In genomic region chr14:117599758-117600157, GRCm38 (mm10) we compare ENCODE assay signal across 26 mouse cellular contexts.
DNase-seq lines count a peak whose midpoint lies in the region; ATAC-seq and TF ChIP-seq lines count a peak whose summit lies in the region.
"Had no signal": no experiment of that assay in that cellular context is flagged by ENCODE, and none has a peak within 500 bp of the region (broad histone marks: within the 10 kb centered on the region; RNA-seq: fewer than 3 reads in every experiment).

No protein-coding gene starts in this region.

- H3K4me3 ChIP-seq in left cerebral cortex, adult 2 months, result no peak overlapping the region
- H3K4me3 ChIP-seq in midbrain, embryonic 16.5 days (ENCODE audit: low read depth, low read length), result no peak overlapping the region
- H3K4me3 ChIP-seq in midbrain, embryonic 10.5 days, result no peak overlapping the region
- H3K4me3 ChIP-seq: embryonic facial prominence, embryonic 10.5 days; embryonic facial prominence, embryonic 13.5 days; erythroblast, embryonic 14.5 days; forebrain, embryonic 12.5 days; forebrain, embryonic 15.5 days; heart, embryonic 12.5 days; heart, embryonic 15.5 days; hindbrain, embryonic 10.5 days; hindbrain, embryonic 15.5 days had no signal

- H3K4me1 ChIP-seq in midbrain, embryonic 16.5 days (ENCODE audit: control insufficient read depth, insufficient read depth, low read length), result no peaks in the 10 kb centered on the region
- H3K4me1 ChIP-seq in midbrain, embryonic 10.5 days, result no peaks in the 10 kb centered on the region
- H3K4me1 ChIP-seq: embryonic facial prominence, embryonic 13.5 days; forebrain, embryonic 12.5 days; forebrain, embryonic 15.5 days; heart, embryonic 12.5 days; heart, embryonic 15.5 days; hindbrain, embryonic 15.5 days had no signal

- ATAC-seq in midbrain, embryonic 16.5 days, result peak; percentile 62; the same call in 1 of the 2 replicates
- no peak for ATAC-seq in granulocyte monocyte progenitor cell, adult 5-6 weeks (replicated peaks; ENCODE audit: poor library complexity, severe bottlenecking)
- ATAC-seq: CD4-positive, CD25-positive, alpha-beta regulatory T cell, adult 4 months; forebrain, embryonic 15.5 days had no signal

- no peak overlapping the region for H3K9ac ChIP-seq in midbrain, embryonic 16.5 days (ENCODE audit: low read depth, low read length)
- H3K9ac ChIP-seq: embryonic facial prominence, embryonic 13.5 days; forebrain, embryonic 12.5 days; forebrain, embryonic 15.5 days; heart, embryonic 12.5 days; heart, embryonic 15.5 days; hindbrain, embryonic 15.5 days had no signal

- intact Hi-C loops in left cerebral cortex, postnatal 14 days (cut with DNase I), result no loop called here
- intact Hi-C loops in left cerebral cortex, adult 2 months (cut with DNase I), result no loop called here

- no peak overlapping the region for H3K4me2 ChIP-seq in midbrain, embryonic 16.5 days (ENCODE audit: low read length)
- H3K4me2 ChIP-seq: embryonic facial prominence, embryonic 13.5 days; forebrain, embryonic 12.5 days; forebrain, embryonic 15.5 days; heart, embryonic 12.5 days; heart, embryonic 15.5 days; hindbrain, embryonic 15.5 days had no signal

- H3K9me3 ChIP-seq in midbrain, embryonic 16.5 days (replicated peaks; ENCODE audit: control insufficient read depth, low read length, poor library complexity, severe bottlenecking), result no peaks in the 10 kb centered on the region
- H3K9me3 ChIP-seq in midbrain, embryonic 10.5 days (replicated peaks), result no peaks in the 10 kb centered on the region
- H3K9me3 ChIP-seq: embryonic facial prominence, embryonic 10.5 days; embryonic facial prominence, embryonic 13.5 days; forebrain, embryonic 12.5 days; forebrain, embryonic 15.5 days; heart, embryonic 12.5 days; heart, embryonic 15.5 days; hindbrain, embryonic 10.5 days; hindbrain, embryonic 15.5 days had no signal

- WGBS in midbrain, embryonic 16.5 days, result 58% methylated on average over 5 of the region's 5 CpGs
- WGBS in midbrain, embryonic 10.5 days, result 91% methylated on average over 5 of the region's 5 CpGs

- H3K27ac ChIP-seq in left cerebral cortex, adult 2 months, result no peak overlapping the region
- H3K27ac ChIP-seq in midbrain, embryonic 16.5 days (ENCODE audit: low read length), result no peak overlapping the region
- H3K27ac ChIP-seq in midbrain, embryonic 10.5 days (replicated peaks), result no peak overlapping the region
- H3K27ac ChIP-seq: embryonic facial prominence, embryonic 10.5 days; embryonic facial prominence, embryonic 13.5 days; forebrain, embryonic 12.5 days; forebrain, embryonic 15.5 days; heart, embryonic 15.5 days; hindbrain, embryonic 10.5 days; hindbrain, embryonic 15.5 days had no signal

- H3K36me3 ChIP-seq in midbrain, embryonic 16.5 days (ENCODE audit: control insufficient read depth, insufficient read depth, low read length), result no peaks in the 10 kb centered on the region
- H3K36me3 ChIP-seq in midbrain, embryonic 10.5 days, result no peaks in the 10 kb centered on the region
- H3K36me3 ChIP-seq: embryonic facial prominence, embryonic 10.5 days; embryonic facial prominence, embryonic 13.5 days; forebrain, embryonic 12.5 days; forebrain, embryonic 15.5 days; heart, embryonic 12.5 days; heart, embryonic 15.5 days; hindbrain, embryonic 10.5 days; hindbrain, embryonic 15.5 days had no signal

- DNase-seq in left cerebral cortex, postnatal 14 days (ENCODE audit: low spot score in 2 of 2), result peak; percentile 5 to 8
- DNase-seq in left cerebral cortex, adult 2 months (ENCODE audit: extremely low spot score in 1 of 2, low spot score in 2 of 2), result no peak
- no peak for DNase-seq in midbrain, embryonic 10.5 days (ENCODE audit: low spot score)
- peak; percentile 25 for DNase-seq in brain, adult 2 months (ENCODE audit: low read depth, low spot score)
- peak; percentile 48 for DNase-seq in brain, embryonic 14.5 days (ENCODE audit: low read depth)
- DNase-seq: adrenal gland, adult 2 months; adrenal gland, postnatal 25 days; cerebellum, adult 11 months; cerebellum, adult 2 months; cerebellum, adult 9-11 months; cerebellum, postnatal 25 days; gastrocnemius, postnatal 25 days; heart, postnatal 10 days; heart, postnatal 36 days had no signal

- TF ChIP-seq CTCF in left cerebral cortex, adult 2 months (IDR thresholded peaks at IDR 0.05), result no peak
- no peak for TF ChIP-seq CTCF in brain, embryonic 14.5 days (IDR thresholded peaks at IDR 0.05; ENCODE audit: borderline replicate concordance, extremely low read depth, insufficient read depth, insufficient read length)

- H3K27me3 ChIP-seq in midbrain, embryonic 16.5 days (ENCODE audit: control insufficient read depth, insufficient read depth, low read depth, low read length), result no peaks in the 10 kb centered on the region
- H3K27me3 ChIP-seq in midbrain, embryonic 10.5 days (ENCODE audit: low read depth, poor library complexity, severe bottlenecking), result no peaks in the 10 kb centered on the region
- H3K27me3 ChIP-seq: embryonic facial prominence, embryonic 13.5 days; forebrain, embryonic 12.5 days; forebrain, embryonic 15.5 days; heart, embryonic 12.5 days; heart, embryonic 15.5 days; hindbrain, embryonic 15.5 days had no signal

- no peak for TF ChIP-seq POLR2A in brain, embryonic 14.5 days (IDR thresholded peaks at IDR 0.05; ENCODE audit: borderline replicate concordance, extremely low read depth, insufficient read depth, insufficient read length, poor library complexity, severe bottlenecking)

Comparison
In these comparisons a context has a peak if more than half of its experiments do, and no peak if none do; other contexts are left out.
1. DNase-seq: peak in left cerebral cortex, postnatal 14 days (2 of 2), brain, adult 2 months (single experiment) and brain, embryonic 14.5 days (single experiment); none in left cerebral cortex, adult 2 months (0 of 2) and midbrain, embryonic 10.5 days (single experiment).